Mouse (Mus musculus) kidney, embryonic 16.5 days (tissue): ENCODE results near the gene Lrriq4. TPM values are rescaled to one million over a fixed set of nuclear protein-coding genes. Genes with fewer than 3 reads are reported as not detected.
A peak's percentile ranks its signal among the peaks of the same experiment; 100 is the strongest.
"Not testable (repeated sequence)": the region's sequence is repeated elsewhere in the genome, so short reads cannot be mapped to it uniquely, and the experiment has no call there.

Experiments
- ATAC-seq: fragments of 200-750 bp; cut with Nextera tagmentation; 2 replicates; pipeline ENCODE4 v1.8.0; 2017; ENCODE audit warnings: moderate TSS enrichment; ENCODE audit not compliant: low FRiP score, low TSS enrichment
- H3K27ac ChIP-seq: fragments of 300-500 bp; sonication (generic); 2 replicates; pipeline ENCODE4 v1.5.1; 2014; ENCODE audit warnings: low read length
- H3K27me3 ChIP-seq: fragments of 300-500 bp; sonication (generic); 2 replicates; pipeline ENCODE4 v1.6.1; 2014; ENCODE audit warnings: low read length, control low read depth, mixed read lengths; ENCODE audit not compliant: insufficient read depth
- H3K36me3 ChIP-seq: fragments of 300-500 bp; sonication (generic); 2 replicates; pipeline ENCODE4 v1.6.1; 2014; ENCODE audit warnings: low read length, control low read depth, mixed read lengths; ENCODE audit not compliant: insufficient read depth
- H3K4me1 ChIP-seq: fragments of 300-500 bp; sonication (generic); 2 replicates; pipeline ENCODE4 v1.6.1; 2014; ENCODE audit warnings: low read length, control low read depth, mixed read lengths; ENCODE audit not compliant: insufficient read depth
- H3K4me2 ChIP-seq: fragments of 300-500 bp; sonication (generic); replicated peaks from 2 replicates; pipeline ENCODE4 v1.6.1; 2014; ENCODE audit warnings: low read depth, low read length
- H3K4me3 ChIP-seq: fragments of 300-500 bp; sonication (generic); 2 replicates; pipeline ENCODE4 v1.5.1; 2014; ENCODE audit warnings: mild to moderate bottlenecking, low read length
- H3K9ac ChIP-seq: fragments of 300-500 bp; sonication (generic); replicated peaks from 2 replicates; pipeline ENCODE4 v1.6.1; 2014; ENCODE audit warnings: low read length
- H3K9me3 ChIP-seq: fragments of 300-500 bp; sonication (generic); 2 replicates; pipeline ENCODE4 v1.6.1; 2016; ENCODE audit warnings: low read length, control low read depth
- WGBS: fragments of 180-500 bp; shearing (Covaris S2); extraction: QIAGEN DNeasy Blood & Tissue Kit; methylation state at CpG from one replicate; pipeline ENCODE4 v1.1.7; 2014; 5-methylcytosine and 5-hydroxymethylcytosine counted together
- polyA plus RNA-seq: library from polyadenylated mRNA; unstranded; fragments of >200 nt; fragmentation: Nextera tagmentation; extraction: Ambion mirVana; gene quantifications from 2 replicates; pipeline ENCODE4 v1.2.1, GENCODE M21; 2015

Gene Lrriq4
- polyA plus RNA-seq, 1 experiment from 2014 or later, result 0.11 TPM

GRCm38 (mm10) chr3:30655937-30656336 lies 11.6 kb downstream of the Lrriq4 start:
- H3K9ac ChIP-seq, result no peak overlapping the region
- no peaks in the 10 kb centered on the region for H3K36me3 ChIP-seq
- WGBS, result 76% methylated on average over 5 of the region's 5 CpGs
- no peak overlapping the region for H3K4me3 ChIP-seq
- no peak overlapping the region for H3K4me2 ChIP-seq
- no peak for ATAC-seq
- no peak overlapping the region for H3K27ac ChIP-seq
- no peaks in the 10 kb centered on the region for H3K9me3 ChIP-seq
- peaks cover 5% of the 10 kb centered on the region for H3K27me3 ChIP-seq
- 0 out of 2 replicates have a peak, but pooled peaks cover under 1% of the 10 kb centered on the region for H3K4me1 ChIP-seq

- no peak overlapping the region for H3K27ac ChIP-seq
- no peak overlapping the region for H3K4me3 ChIP-seq
- H3K9ac ChIP-seq, result no peak overlapping the region
- no peak overlapping the region for H3K4me2 ChIP-seq
- no peaks in the 10 kb centered on the region for H3K36me3 ChIP-seq
- 75% methylated on average over 9 of the region's 9 CpGs for WGBS
- no peaks in the 10 kb centered on the region for H3K27me3 ChIP-seq
- no peaks in the 10 kb centered on the region for H3K4me1 ChIP-seq
- ATAC-seq, result no peak
- H3K9me3 ChIP-seq, result no peaks in the 10 kb centered on the region
Observed at GRCm38 (mm10) chr3:30658486-30658885, 14.2 kb downstream of the Lrriq4 start.

- WGBS, result 80% methylated on average over 6 of the region's 6 CpGs
- Histone ChIP-seq H3K27me3 (no peaks in the 10 kb centered on the region), H3K4me3 (no peak overlapping the region), H3K9ac (no peak overlapping the region), H3K36me3 (no peaks in the 10 kb centered on the region), H3K9me3 (no peaks in the 10 kb centered on the region), H3K27ac (no peak overlapping the region), H3K4me1 (no peaks in the 10 kb centered on the region), H3K4me2 (no peak overlapping the region)
- no peak for ATAC-seq
Observed at GRCm38 (mm10) chr3:30683190-30683589, 38.9 kb downstream of the Lrriq4 start.

GRCm38 (mm10) chr3:30687216-30687615 lies 42.9 kb downstream of the Lrriq4 start:
- Histone ChIP-seq H3K27me3 (no peaks in the 10 kb centered on the region), H3K4me2 (no peak overlapping the region), H3K4me3 (no peak overlapping the region), H3K27ac (no peak overlapping the region), H3K4me1 (no peaks in the 10 kb centered on the region), H3K9me3 (no peaks in the 10 kb centered on the region), H3K9ac (no peak overlapping the region), H3K36me3 (no peaks in the 10 kb centered on the region)
- no peak for ATAC-seq
- WGBS, result 74% methylated on average over 3 of the region's 3 CpGs

GRCm38 (mm10) chr3:30690976-30691375 lies 46.7 kb downstream of the Lrriq4 start:
- Histone ChIP-seq H3K4me3 (no peak overlapping the region), H3K9me3 (no peaks in the 10 kb centered on the region), H3K9ac (no peak overlapping the region), H3K4me2 (no peak overlapping the region), H3K4me1 (no peaks in the 10 kb centered on the region), H3K27me3 (no peaks in the 10 kb centered on the region), H3K36me3 (no peaks in the 10 kb centered on the region), H3K27ac (no peak overlapping the region)
- no peak for ATAC-seq
- 59% methylated on average over 7 of the region's 7 CpGs for WGBS

- H3K4me2 ChIP-seq, result no peak overlapping the region
Observed at GRCm38 (mm10) chr3:30695661-30696060, 51.4 kb downstream of the Lrriq4 start.

GRCm38 (mm10) chr3:30696346-30696745 lies 52.0 kb downstream of the Lrriq4 start:
- no peaks in the 10 kb centered on the region for H3K27me3 ChIP-seq
- no peak overlapping the region for H3K4me3 ChIP-seq
- H3K9me3 ChIP-seq, result no peaks in the 10 kb centered on the region
- peak; percentile 81 for ATAC-seq
- no peaks in the 10 kb centered on the region; the same call in 1 of the 2 replicates for H3K4me1 ChIP-seq
- WGBS, result 12% methylated on average over 2 of the region's 2 CpGs
- H3K9ac ChIP-seq, result no peak overlapping the region
- H3K4me2 ChIP-seq, result no peak overlapping the region
- H3K27ac ChIP-seq, result peak overlapping the region; percentile 50
- H3K36me3 ChIP-seq, result no peaks in the 10 kb centered on the region

More at GRCm38 (mm10) chr3:30695661-30696060, 51.4 kb downstream of the Lrriq4 start:
- 93% methylated on average over 2 of the region's 2 CpGs for WGBS
- Histone ChIP-seq H3K27ac (no peak overlapping the region), H3K9ac (no peak overlapping the region), H3K36me3 (no peaks in the 10 kb centered on the region), H3K4me3 (no peak overlapping the region), H3K27me3 (no peaks in the 10 kb centered on the region), H3K4me1 (no peaks in the 10 kb centered on the region; the same call in 1 of the 2 replicates), H3K9me3 (no peaks in the 10 kb centered on the region)
- ATAC-seq, result no peak

- no peak overlapping the region for H3K4me2 ChIP-seq
- no peaks in the 10 kb centered on the region; the same call in 1 of the 2 replicates for H3K4me1 ChIP-seq
- 38% methylated on average over 4 of the region's 4 CpGs for WGBS
- H3K27me3 ChIP-seq, result no peaks in the 10 kb centered on the region
- no peak overlapping the region for H3K4me3 ChIP-seq
- H3K9me3 ChIP-seq, result no peaks in the 10 kb centered on the region
- peak; percentile 50 for ATAC-seq
- H3K36me3 ChIP-seq, result no peaks in the 10 kb centered on the region
- H3K27ac ChIP-seq, result peak overlapping the region; percentile 30; the same call in 1 of the 2 replicates
- H3K9ac ChIP-seq, result no peak overlapping the region
Observed at GRCm38 (mm10) chr3:30697891-30698290, 53.6 kb downstream of the Lrriq4 start.

GRCm38 (mm10) chr3:30699711-30700505 lies 55.6 kb downstream of the Lrriq4 start, which contains the start of gene Lrrc31:
TSS of gene Lrrc31 (minus strand) at chr3:30699843.
- not testable (repeated sequence) for H3K4me3 ChIP-seq, ATAC-seq, H3K4me1 ChIP-seq, H3K27ac ChIP-seq, H3K27me3 ChIP-seq, H3K36me3 ChIP-seq, H3K4me2 ChIP-seq, H3K9me3 ChIP-seq, H3K9ac ChIP-seq
- 82% methylated on average over 6 of the region's 6 CpGs for WGBS

- H3K9ac ChIP-seq, result no peak overlapping the region
- H3K4me2 ChIP-seq, result no peak overlapping the region
- no peaks in the 10 kb centered on the region for H3K4me1 ChIP-seq
- no peak overlapping the region for H3K4me3 ChIP-seq
- H3K9me3 ChIP-seq, result no peaks in the 10 kb centered on the region
- no peak overlapping the region for H3K27ac ChIP-seq
- H3K27me3 ChIP-seq, result no peaks in the 10 kb centered on the region
- H3K36me3 ChIP-seq, result no peaks in the 10 kb centered on the region
- 79% methylated on average over 3 of the region's 3 CpGs for WGBS
- ATAC-seq, result no peak
Observed at GRCm38 (mm10) chr3:30705977-30706376, 61.7 kb downstream of the Lrriq4 start.
